Mouse (Mus musculus) monocyte, adult 5-6 weeks (primary cell): ENCODE measurements around the gene Zkscan2. TPM values are rescaled to one million over a fixed set of nuclear protein-coding genes. Genes with fewer than 3 reads are reported as not detected.
A peak's percentile ranks its signal among the peaks of the same experiment; 100 is the strongest.

Experiments
- ATAC-seq: fragments of 153-309, 156-312 bp; replicated peaks from 2 replicates; pipeline ENCODE4 v1.8.0; 2017; ENCODE audit warnings: mild to moderate bottlenecking; ENCODE audit not compliant: low TSS enrichment, insufficient number of reproducible peaks, severe bottlenecking, poor library complexity, low FRiP score
- total RNA-seq: library from RNA; stranded (forward); fragments of 200-1000, 200-491, 200-594 nt; gene quantifications from 3 replicates; pipeline ENCODE4 v1.2.3, GENCODE M21; 2017

Gene Zkscan2
- total RNA-seq, 1 experiment from 2014 or later, result not detected

GRCm38 (mm10) chr7:123449676-123450075, 50.6 kb downstream of the Zkscan2 start:
- ATAC-seq, result no peak

DNA sequence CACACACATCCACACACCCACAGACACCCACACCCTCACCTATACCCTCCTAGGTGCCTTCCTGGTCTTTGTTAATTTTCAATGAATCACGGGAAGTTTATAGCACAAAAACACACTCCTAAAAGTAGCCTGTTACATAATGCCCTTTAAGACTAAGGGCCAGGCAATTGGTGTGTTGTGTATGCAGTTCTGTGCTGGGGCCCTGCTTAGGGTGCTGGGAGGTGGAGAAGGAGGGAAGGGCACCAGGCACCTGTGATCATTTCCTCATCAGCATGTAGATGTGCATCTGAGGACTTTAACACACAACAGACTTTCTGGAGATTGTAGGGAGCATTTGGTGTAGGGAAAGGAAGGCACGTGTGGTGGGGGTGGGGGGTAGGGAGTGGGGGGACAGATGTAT, 51.5 kb downstream of the Zkscan2 start:
- no peak for ATAC-seq

DNA sequence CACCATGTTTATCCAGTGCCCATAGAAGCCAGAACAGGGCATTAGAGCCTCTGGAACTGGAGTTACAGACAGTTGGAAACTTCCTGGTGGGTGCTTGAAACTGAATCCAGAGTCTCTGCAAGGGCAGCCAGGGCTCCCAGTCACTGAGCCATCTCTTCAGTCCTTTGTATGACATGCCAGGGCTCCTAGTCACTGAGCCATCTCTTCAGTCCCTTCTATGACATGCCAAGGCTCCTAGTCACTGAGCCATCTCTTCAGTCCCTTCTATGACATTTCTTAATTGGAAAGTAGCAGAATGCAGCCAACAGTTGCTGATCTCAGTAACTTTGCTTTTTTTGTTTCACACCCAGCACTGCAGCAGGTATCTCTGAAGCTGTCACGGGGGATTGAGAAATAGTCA, 58.2 kb downstream of the Zkscan2 start:
- no peak for ATAC-seq

GRCm38 (mm10) chr7:123431206-123431605, 69.0 kb downstream of the Zkscan2 start:
- no peak for ATAC-seq

- 0 out of 2 replicates have a peak, but pooled peaks have one; percentile 10 for ATAC-seq
These were observed 69.9 kb downstream of the Zkscan2 start for GRCm38 (mm10) chr7:123430411-123430705.

DNA sequence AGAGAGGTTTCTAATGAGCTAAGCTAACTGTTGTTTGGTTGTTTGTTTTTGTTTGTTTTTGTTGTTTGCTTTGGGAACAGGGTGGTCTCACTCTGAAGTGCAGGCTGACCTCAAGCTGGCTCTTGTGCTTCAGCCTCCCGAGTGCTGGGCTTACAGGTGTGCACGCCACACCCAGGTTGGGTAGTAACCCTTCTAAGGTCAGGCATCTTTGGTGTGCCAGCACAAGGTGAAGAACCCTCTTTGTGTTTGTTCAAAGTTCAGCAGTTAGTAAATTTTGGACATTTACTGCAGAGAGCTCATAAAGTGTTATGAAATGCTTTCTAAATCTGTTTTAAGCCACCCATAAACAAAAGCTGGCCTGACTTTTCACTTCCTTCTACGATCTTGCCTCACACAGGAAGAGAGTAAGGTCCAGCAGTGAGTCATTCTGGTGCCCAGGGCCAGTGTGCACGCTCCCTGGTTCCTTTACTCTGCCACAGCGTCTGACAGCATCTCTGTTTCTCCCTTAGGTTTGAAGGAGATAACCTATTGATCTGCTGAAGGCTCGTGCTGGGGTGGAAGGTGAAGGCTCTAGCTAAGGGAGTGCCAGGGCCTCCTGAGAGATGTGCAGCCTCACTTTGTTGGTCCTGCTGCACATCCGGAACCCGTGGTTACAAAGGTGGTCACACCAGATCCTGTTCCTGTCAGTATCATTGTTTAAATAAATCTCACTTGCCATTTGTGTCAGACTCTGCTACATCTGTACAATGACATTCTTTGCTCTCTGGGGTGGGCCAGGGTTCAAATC, 70.4 kb downstream of the Zkscan2 start:
- peak; percentile 92 for ATAC-seq

Other genes starting within 250 kb of the Zkscan2 start
- 19.3 to 26.6 TPM (median 21.5 TPM) in 3 replicates for gene Lcmt1, start 130.7 kb downstream of the Zkscan2 start, total RNA-seq
- gene Arhgap17, start 130.5 kb downstream of the Zkscan2 start, total RNA-seq, result 32.6 to 77.7 TPM (median 39.3 TPM) in 3 replicates
- gene Aqp8, start 38.2 kb downstream of the Zkscan2 start, total RNA-seq, result not detected in 3 replicates